Mouse (Mus musculus) cerebellum, adult 2 months (tissue): ENCODE results near the gene Mtfr1l. TPM values are rescaled to one million over a fixed set of nuclear protein-coding genes. Genes with fewer than 3 reads are reported as not detected.

Experiments used
- DNase-seq, 2 experiments: peaks; one replicate each; pipeline ENCODE4 v3.0.0; 2021
- H3K27ac ChIP-seq: fragments of 200-500 bp; 2 replicates; pipeline ENCODE4 v1.5.1; 2012; ENCODE audit warnings: low read length, control low read depth, inconsistent platforms; ENCODE audit not compliant: insufficient read depth
- H3K27me3 ChIP-seq: fragments of 200-500 bp; 2 replicates; pipeline ENCODE4 v1.6.1; 2012; ENCODE audit warnings: inconsistent platforms, mild to moderate bottlenecking, low read length, moderate library complexity; ENCODE audit not compliant: control insufficient read depth, insufficient read depth
- H3K4me1 ChIP-seq: fragments of 200-500 bp; 2 replicates; pipeline ENCODE4 v1.6.1; 2011; ENCODE audit warnings: low read length; ENCODE audit not compliant: control insufficient read depth, insufficient read depth
- H3K4me3 ChIP-seq: fragments of 200-500 bp; replicated peaks from 2 replicates; pipeline ENCODE3; 2011; ENCODE audit warnings: mild to moderate bottlenecking, low read depth, low read length, control low read depth; ENCODE audit not compliant: insufficient read depth
- CTCF ChIP-seq: fragments of 200-500 bp; IDR thresholded peaks from 2 replicates; pipeline ENCODE4 v1.5.1; 2011; ENCODE audit warnings: low read depth, mild to moderate bottlenecking, control low read depth, low read length, moderate library complexity, borderline replicate concordance; ENCODE audit not compliant: insufficient read depth
- POLR2A ChIP-seq: fragments of 200-500 bp; IDR thresholded peaks from 2 replicates; pipeline ENCODE4 v1.6.1; 2011; ENCODE audit warnings: low read length, control low read depth, borderline replicate concordance; ENCODE audit not compliant: insufficient read depth
- WGBS: fragments of 180-500 bp; shearing (Covaris S2); methylation state at CpG from one replicate; pipeline ENCODE4 v1.1.7; 2018; 5-methylcytosine and 5-hydroxymethylcytosine counted together
- polyA plus RNA-seq: library from polyadenylated mRNA; depleted of rRNA; stranded (reverse); fragments of >200 nt; gene quantifications from 2 replicates; pipeline ENCODE4 v1.2.3, GENCODE M21; 2012

The Mtfr1l gene
- polyA plus RNA-seq, 1 experiment, result 148 TPM

DNA sequence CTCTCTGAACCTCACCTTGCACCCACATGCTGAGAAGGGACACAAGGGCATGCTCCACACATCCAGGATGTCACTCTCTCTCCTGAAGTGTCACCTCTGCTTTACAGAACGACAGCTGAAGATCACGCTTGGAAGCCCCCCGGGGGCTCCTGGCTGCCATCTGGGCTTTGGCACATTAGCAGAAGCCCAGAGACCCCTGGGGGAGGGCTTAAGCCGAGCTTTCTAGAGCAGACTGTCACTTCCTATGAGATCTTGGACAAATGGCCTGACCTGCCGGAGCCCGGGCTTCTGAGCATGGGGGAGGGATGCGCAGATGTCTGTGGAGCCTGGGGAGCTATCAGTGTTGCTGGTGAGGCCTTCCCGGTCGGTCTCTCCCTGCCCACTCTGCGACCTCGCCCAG, 40.3 kb upstream of the Mtfr1l start:
- Histone ChIP-seq H3K27ac (no peak overlapping the region), H3K4me1 (peaks cover 41% of the 10 kb centered on the region), H3K27me3 (no peaks in the 10 kb centered on the region), H3K4me3 (no peak overlapping the region)
- TF ChIP-seq CTCF, result no peak
- TF ChIP-seq POLR2A, result no peak
- no peak for DNase-seq
- WGBS, result 34% methylated on average over 11 of the region's 11 CpGs

GRCm38 (mm10) chr4:134572449-134573300, 37.5 kb upstream of the Mtfr1l start:
- peaks cover 38% of the 10 kb centered on the region for H3K4me1 ChIP-seq
- no peaks in the 10 kb centered on the region for H3K27me3 ChIP-seq
- TF ChIP-seq POLR2A, result no peak
- no peak for TF ChIP-seq CTCF
- no peak overlapping the region for H3K4me3 ChIP-seq
- no peak overlapping the region for H3K27ac ChIP-seq
- WGBS, result 71% methylated on average over 24 of the region's 24 CpGs
- DNase-seq, result no peak

DNA sequence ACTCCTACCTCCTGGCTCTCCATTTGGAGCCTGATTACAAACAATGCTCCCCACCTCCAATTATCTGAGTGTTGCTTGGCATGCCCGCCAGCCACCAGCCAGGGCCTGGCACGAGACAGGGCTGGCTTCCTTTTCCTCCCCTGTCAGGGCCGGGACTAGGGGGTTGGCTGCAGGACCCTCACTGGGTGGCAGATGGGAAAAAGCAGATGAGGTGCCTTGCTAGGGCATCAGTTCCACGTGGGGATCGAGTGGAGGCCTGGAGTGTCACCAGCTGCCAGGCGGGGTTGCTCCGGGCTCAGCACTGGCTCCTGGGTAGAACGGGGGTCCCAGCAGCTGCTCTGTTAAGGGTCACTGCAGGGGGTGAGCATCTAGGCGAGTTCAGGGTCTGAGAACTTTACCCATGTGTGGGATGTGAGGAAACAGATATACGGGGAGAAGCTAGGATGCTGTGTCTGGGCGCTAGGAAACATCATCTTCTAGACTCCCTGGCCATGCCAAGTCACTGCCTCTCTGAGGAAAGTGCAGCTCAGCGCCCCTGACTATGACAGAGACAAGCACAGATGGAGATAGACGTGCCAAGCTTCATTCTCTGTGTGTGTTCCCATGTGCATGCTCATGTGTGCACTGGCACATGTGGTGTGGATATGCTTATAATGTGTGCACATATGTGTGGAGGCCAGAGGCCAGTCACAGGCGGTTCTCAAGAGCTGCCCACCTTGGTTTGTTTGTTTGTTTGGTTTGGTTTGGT, 35.7 kb upstream of the Mtfr1l start:
- no peak overlapping the region for H3K4me3 ChIP-seq
- TF ChIP-seq POLR2A (no peak), CTCF (no peak)
- H3K27me3 ChIP-seq, result no peaks in the 10 kb centered on the region
- no peak for DNase-seq
- H3K27ac ChIP-seq, result peak overlapping the region; percentile 29
- WGBS, result 24% methylated on average over 14 of the region's 14 CpGs
- peaks cover 41% of the 10 kb centered on the region for H3K4me1 ChIP-seq

- TF ChIP-seq CTCF (no peak), POLR2A (no peak)
- no peak overlapping the region; the same call in 1 of the 2 replicates for H3K27ac ChIP-seq
- no peak for DNase-seq
- 78% methylated on average over 8 of the region's 8 CpGs for WGBS
- no peaks in the 10 kb centered on the region for H3K27me3 ChIP-seq
- H3K4me1 ChIP-seq, result peaks cover 36% of the 10 kb centered on the region
- H3K4me3 ChIP-seq, result no peak overlapping the region
Observed at GRCm38 (mm10) chr4:134569831-134570230, 34.6 kb upstream of the Mtfr1l start.

DNA sequence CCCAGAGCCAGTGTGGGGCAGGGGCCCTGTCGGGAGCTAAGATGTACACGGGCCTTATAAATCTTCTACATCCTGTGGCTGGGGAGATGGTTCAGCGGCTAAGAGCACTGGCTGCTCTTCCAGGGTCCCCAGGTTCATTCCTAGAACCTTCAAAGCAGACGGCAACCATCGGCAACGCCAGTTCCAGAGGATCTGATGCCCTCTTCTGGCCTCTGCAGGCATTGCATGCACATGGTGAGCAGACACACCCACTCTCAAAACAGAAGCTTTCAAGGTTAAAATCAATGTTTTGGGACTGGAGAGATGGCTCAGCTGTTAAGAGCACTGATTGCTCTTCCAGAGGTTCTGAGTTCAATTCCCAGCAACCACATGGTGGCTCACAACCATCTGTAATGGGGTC, 34.0 kb upstream of the Mtfr1l start:
- Histone ChIP-seq H3K4me1 (peaks cover 42% of the 10 kb centered on the region), H3K4me3 (no peak overlapping the region), H3K27me3 (no peaks in the 10 kb centered on the region), H3K27ac (no peak overlapping the region)
- DNase-seq, result no peak
- WGBS, result 72% methylated on average over 6 of the region's 6 CpGs
- TF ChIP-seq CTCF, result peak; percentile 53
- TF ChIP-seq POLR2A, result no peak

- DNase-seq, result peak; percentile 62 to 66
- H3K27ac ChIP-seq, result peak overlapping the region; percentile 4; the same call in 1 of the 2 replicates
- TF ChIP-seq CTCF (no peak), POLR2A (no peak)
Observed at GRCm38 (mm10) chr4:134567377-134568226, 32.4 kb upstream of the Mtfr1l start.

DNA sequence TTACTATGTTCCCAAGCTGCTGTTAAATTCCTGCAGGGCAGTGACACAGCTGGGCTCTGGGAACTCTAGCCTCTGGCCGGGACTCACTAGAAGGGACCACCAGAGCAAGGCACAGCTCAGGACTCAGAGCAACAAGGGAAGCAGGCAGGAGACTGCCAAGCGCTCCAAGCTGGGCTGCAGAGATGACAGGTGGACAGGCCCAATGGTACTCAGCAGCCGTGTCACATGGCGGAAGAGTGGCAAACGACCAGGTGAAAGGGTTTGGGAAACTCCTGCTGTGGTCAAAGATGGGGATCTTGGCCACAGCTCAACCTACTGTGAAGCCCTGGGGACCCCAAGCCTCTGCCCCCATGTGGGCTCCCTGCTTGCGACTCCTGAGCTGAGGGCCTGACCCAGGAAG, 28.9 kb upstream of the Mtfr1l start:
- DNase-seq, result no peak
- Histone ChIP-seq H3K4me1 (peaks cover 47% of the 10 kb centered on the region), H3K27ac (peak overlapping the region; percentile 2; the same call in 1 of the 2 replicates), H3K27me3 (no peaks in the 10 kb centered on the region), H3K4me3 (no peak overlapping the region)
- TF ChIP-seq POLR2A (no peak), CTCF (no peak)
- WGBS, result 33% methylated on average over 6 of the region's 6 CpGs

More at GRCm38 (mm10) chr4:134567377-134568226, 32.4 kb upstream of the Mtfr1l start:
- Histone ChIP-seq H3K27me3 (no peaks in the 10 kb centered on the region), H3K4me1 (peaks cover 54% of the 10 kb centered on the region), H3K4me3 (no peak overlapping the region)
- 25% methylated on average over 19 of the region's 19 CpGs for WGBS
